Mouse (Mus musculus) erythroid progenitor cell, adult 5-6 weeks (primary cell): ENCODE data around the gene Chst13. TPM values are rescaled to one million over a fixed set of nuclear protein-coding genes. Genes with fewer than 3 reads are reported as not detected.

Source experiments
- ATAC-seq: replicated peaks from 2 replicates; pipeline ENCODE4 v1.8.0; 2016; ENCODE audit warnings: moderate number of reproducible peaks, mild to moderate bottlenecking, moderate TSS enrichment, inconsistent platforms; ENCODE audit not compliant: poor library complexity, low FRiP score, severe bottlenecking
- total RNA-seq, 2 experiments: library from RNA; stranded (forward) in 1 of 2; stranded (reverse) in 1 of 2; fragments of 150-400 nt in 1 of 2; fragments of 186-747, 209-891 nt in 1 of 2; gene quantifications; 2 replicates each; pipeline versions ENCODE4 v1.2.3 to v1.2.4; 2015 to 2017; ENCODE audit warnings: low replicate concordance in 2 of 2

Gene Chst13
- total RNA-seq, 2 experiments from 2014 or later, result 1.7 TPM; not detected in 1

- ATAC-seq, result no peak
Measured at GRCm38 (mm10) chr6:90324026-90324425, 959 bp downstream of the Chst13 start.

DNA sequence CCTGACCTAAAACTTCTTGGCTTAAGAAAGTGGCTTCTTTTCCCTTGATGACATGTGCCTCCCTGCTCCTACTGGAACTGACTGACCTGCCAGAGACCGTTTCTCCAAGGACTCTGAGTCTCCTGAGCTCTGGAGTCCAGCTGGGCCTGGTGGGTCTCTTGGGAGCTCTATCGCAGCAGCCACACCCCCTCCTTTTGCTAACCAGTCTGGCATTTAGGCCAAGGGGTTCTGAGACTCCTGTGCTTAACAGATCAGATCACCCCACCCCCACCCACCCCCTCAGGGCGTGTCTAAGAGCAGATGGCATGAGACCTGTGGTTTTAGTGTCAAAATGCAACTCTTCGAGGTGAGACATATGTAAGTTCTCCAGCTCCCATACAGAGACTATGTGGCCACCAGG, 3.2 kb downstream of the Chst13 start:
- no peak for ATAC-seq

GRCm38 (mm10) chr6:90320429-90320828, 4.6 kb downstream of the Chst13 start:
- ATAC-seq, result no peak

- no peak for ATAC-seq
Measured at GRCm38 (mm10) chr6:90319475-90320191, 5.4 kb downstream of the Chst13 start.

- ATAC-seq, result no peak
Measured at GRCm38 (mm10) chr6:90319019-90319418, 6.0 kb downstream of the Chst13 start.

DNA sequence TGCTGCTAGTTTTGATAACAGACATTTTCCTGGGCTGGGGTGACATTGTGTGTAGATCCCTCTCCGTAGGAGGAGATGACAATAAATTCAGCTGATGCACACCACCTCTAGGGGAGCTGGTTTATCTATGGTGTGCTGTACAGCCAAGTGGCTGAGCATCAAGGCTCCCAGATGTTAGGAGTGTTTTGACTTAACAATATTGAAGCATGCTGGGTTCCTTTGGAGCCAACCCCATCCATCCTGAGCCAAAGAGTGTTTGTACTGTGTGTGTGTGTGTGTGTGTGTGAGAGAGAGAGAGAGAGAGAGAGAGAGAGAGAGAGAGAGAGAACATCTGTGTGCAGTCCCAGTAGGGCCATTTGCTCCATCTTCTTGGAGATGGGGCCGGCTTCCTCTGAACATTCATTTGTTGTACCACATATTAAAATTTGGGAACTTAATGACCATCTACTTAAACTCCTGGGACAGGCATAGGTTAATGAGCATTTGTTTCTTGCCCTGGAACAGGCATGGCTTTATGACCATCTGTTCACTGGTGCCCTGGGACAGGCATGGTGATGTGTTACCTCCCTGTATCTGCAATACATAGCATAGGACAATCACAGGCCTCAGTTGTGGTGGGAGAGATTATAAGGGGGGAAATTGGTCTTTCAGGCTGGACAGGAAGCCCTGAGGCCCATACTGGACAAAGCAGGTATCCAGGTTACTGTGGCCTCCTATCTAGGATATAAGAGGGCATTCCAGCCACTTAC, 7.3 kb downstream of the Chst13 start:
- no peak for ATAC-seq

GRCm38 (mm10) chr6:90315961-90316360, 9.0 kb downstream of the Chst13 start:
- ATAC-seq, result no peak

DNA sequence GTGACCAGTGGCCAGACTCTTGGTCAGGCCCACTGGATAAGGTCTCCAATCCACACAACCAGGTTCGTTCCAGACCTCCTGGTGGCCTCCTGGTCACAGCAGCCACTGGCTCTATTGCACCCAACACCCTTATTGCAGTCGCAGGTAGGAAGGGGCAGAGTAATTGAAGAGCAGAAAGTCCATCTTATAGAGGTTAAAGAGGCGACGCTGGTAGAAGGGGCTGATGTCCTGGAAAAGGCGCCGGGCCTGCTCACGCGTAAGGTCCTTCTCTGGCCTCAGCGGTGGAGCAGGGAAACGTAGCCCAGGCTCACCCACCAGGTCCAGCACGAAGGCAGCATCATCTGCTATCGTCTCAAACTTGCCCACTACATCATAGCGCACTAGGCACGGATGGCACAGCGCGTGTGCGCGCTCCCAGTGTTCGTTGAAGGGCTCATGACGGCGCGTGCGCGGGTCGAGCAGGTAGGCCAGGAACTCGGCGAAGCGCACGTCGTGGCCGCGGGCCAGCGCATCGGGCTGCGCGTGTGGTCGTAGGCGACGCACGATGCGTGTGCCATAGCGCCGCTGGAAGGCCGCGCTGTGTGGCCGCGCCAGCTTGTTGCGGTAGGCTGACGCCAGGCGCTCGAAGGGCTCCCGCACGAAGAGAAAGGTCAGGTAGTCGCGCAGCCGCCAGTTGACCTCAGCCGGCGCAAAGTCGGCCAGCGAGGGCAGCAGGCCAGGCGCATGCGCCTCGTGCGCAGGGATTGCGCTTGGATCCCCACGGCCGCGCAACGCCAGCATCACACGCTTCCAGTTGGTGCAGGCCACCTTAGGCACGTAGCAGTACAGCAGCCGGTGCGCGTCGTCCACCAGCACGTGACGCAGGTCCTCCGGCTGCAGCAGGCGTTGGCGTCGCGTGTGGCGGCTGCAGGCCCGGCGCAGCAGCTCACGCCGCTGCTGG, 15.9 kb downstream of the Chst13 start:
- no peak for ATAC-seq

GRCm38 (mm10) chr6:90306315-90306975, 18.5 kb downstream of the Chst13 start:
- no peak for ATAC-seq

DNA sequence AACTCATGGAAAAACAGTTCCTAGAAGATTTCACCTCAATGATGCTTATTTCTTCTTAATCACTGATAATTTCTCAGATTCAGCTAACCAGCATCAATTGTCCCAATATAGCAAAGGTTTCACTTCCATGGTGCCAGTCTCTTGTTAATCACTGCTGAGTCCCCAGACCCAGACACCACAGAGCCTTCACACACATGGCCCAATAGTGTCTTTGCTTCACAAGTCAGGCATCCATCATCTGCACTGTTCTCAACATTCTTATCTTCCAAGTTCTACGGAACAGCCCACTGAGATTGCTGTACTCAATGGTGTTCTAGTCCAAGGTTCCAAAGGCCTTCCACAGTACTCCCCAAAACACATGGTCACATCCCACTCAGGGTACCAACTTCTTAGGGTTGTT, 24.1 kb downstream of the Chst13 start, which contains the start of gene BC048671:
BC048671 (plus strand) TSS at position 301 of the 400 bp plus-strand sequence.
- ATAC-seq, result no peak

GRCm38 (mm10) chr6:90288265-90288664, 36.7 kb downstream of the Chst13 start:
- no peak for ATAC-seq

Other genes with a start within 250 kb of the Chst13 start
- gene Vmn1r49, start 246.7 kb downstream of the Chst13 start, total RNA-seq (2015; ENCODE audit: low replicate concordance), result not detected in 2 replicates
- gene Vmn1r49, start 246.7 kb downstream of the Chst13 start, total RNA-seq (2017; ENCODE audit: low replicate concordance), result not detected in 2 replicates
- gene Vmn1r50, start 223.8 kb downstream of the Chst13 start, total RNA-seq (2015; ENCODE audit: low replicate concordance), result not detected in 2 replicates
- gene Vmn1r50, start 223.8 kb downstream of the Chst13 start, total RNA-seq (2017; ENCODE audit: low replicate concordance), result not detected in 2 replicates
- gene Vmn1r51, start 202.6 kb downstream of the Chst13 start, total RNA-seq (2015; ENCODE audit: low replicate concordance), result not detected in 2 replicates
- not detected in 2 replicates for gene Vmn1r51, start 202.6 kb downstream of the Chst13 start, total RNA-seq (2017; ENCODE audit: low replicate concordance)
- not detected in 2 replicates for gene Vmn1r52, start 150.4 kb downstream of the Chst13 start, total RNA-seq (2015; ENCODE audit: low replicate concordance)
- gene Vmn1r52, start 150.4 kb downstream of the Chst13 start, total RNA-seq (2017; ENCODE audit: low replicate concordance), result not detected in 2 replicates
- gene V1ra8, start 122.4 kb downstream of the Chst13 start, total RNA-seq (2015; ENCODE audit: low replicate concordance), result not detected in 2 replicates
- not detected in 2 replicates for gene V1ra8, start 122.4 kb downstream of the Chst13 start, total RNA-seq (2017; ENCODE audit: low replicate concordance)
- not detected in 2 replicates for gene Vmn1r53, start 100.7 kb downstream of the Chst13 start, total RNA-seq (2015; ENCODE audit: low replicate concordance)
- not detected in 2 replicates for gene Vmn1r53, start 100.7 kb downstream of the Chst13 start, total RNA-seq (2017; ENCODE audit: low replicate concordance)
- gene Vmn1r54, start 78.9 kb downstream of the Chst13 start, total RNA-seq (2015; ENCODE audit: low replicate concordance), result not detected in 2 replicates
- not detected in 2 replicates for gene Vmn1r54, start 78.9 kb downstream of the Chst13 start, total RNA-seq (2017; ENCODE audit: low replicate concordance)
- gene BC048671, start 24.0 kb downstream of the Chst13 start, total RNA-seq (2015; ENCODE audit: low replicate concordance), result not detected in 2 replicates
- gene BC048671, start 24.0 kb downstream of the Chst13 start, total RNA-seq (2017; ENCODE audit: low replicate concordance), result not detected in 2 replicates
- gene Uroc1, start 8.1 kb upstream of the Chst13 start, total RNA-seq (2015; ENCODE audit: low replicate concordance), result not detected in 2 replicates
- not detected in 2 replicates for gene Uroc1, start 8.1 kb upstream of the Chst13 start, total RNA-seq (2017; ENCODE audit: low replicate concordance)
- 0.84 and 2.2 TPM in 2 replicates for gene Zxdc, start 44.3 kb upstream of the Chst13 start, total RNA-seq (2015; ENCODE audit: low replicate concordance)
- gene Zxdc, start 44.3 kb upstream of the Chst13 start, total RNA-seq (2017; ENCODE audit: low replicate concordance), result 3.9 and 5.1 TPM in 2 replicates
- gene Cfap100, start 103.6 kb upstream of the Chst13 start, total RNA-seq (2015; ENCODE audit: low replicate concordance), result not detected in 2 replicates
- not detected in 2 replicates for gene Cfap100, start 103.6 kb upstream of the Chst13 start, total RNA-seq (2017; ENCODE audit: low replicate concordance)
- gene Klf15, start 137.4 kb upstream of the Chst13 start, total RNA-seq (2015; ENCODE audit: low replicate concordance), result not detected in 2 replicates
- gene Klf15, start 137.4 kb upstream of the Chst13 start, total RNA-seq (2017; ENCODE audit: low replicate concordance), result 0.08 and 0.39 TPM in 2 replicates
- 1.1 TPM in 1 of 2 replicates, not detected in the other for gene Aldh1l1, start 161.2 kb upstream of the Chst13 start, total RNA-seq (2015; ENCODE audit: low replicate concordance)
- 1.8 TPM in 1 of 2 replicates, not detected in the other for gene Aldh1l1, start 161.2 kb upstream of the Chst13 start, total RNA-seq (2017; ENCODE audit: low replicate concordance)